Mouse (Mus musculus): ENCODE measurements around the gene Tro. TPM values are rescaled to one million over a fixed set of nuclear protein-coding genes. Genes with fewer than 3 reads are reported as not detected.
A peak's percentile ranks its signal among the peaks of the same experiment; 100 is the strongest.

Tro gene
- total RNA-seq (2021) = 100 to 1,000 TPM; 152 to 159 TPM
- long read RNA-seq, full-length matches to known transcripts = 36 of 114 reads
- long read RNA-seq, partial matches to known transcripts = 29 of 114 reads
- long read RNA-seq, other reads (novel, unspliced or antisense) = 49 of 114 reads

DNA sequence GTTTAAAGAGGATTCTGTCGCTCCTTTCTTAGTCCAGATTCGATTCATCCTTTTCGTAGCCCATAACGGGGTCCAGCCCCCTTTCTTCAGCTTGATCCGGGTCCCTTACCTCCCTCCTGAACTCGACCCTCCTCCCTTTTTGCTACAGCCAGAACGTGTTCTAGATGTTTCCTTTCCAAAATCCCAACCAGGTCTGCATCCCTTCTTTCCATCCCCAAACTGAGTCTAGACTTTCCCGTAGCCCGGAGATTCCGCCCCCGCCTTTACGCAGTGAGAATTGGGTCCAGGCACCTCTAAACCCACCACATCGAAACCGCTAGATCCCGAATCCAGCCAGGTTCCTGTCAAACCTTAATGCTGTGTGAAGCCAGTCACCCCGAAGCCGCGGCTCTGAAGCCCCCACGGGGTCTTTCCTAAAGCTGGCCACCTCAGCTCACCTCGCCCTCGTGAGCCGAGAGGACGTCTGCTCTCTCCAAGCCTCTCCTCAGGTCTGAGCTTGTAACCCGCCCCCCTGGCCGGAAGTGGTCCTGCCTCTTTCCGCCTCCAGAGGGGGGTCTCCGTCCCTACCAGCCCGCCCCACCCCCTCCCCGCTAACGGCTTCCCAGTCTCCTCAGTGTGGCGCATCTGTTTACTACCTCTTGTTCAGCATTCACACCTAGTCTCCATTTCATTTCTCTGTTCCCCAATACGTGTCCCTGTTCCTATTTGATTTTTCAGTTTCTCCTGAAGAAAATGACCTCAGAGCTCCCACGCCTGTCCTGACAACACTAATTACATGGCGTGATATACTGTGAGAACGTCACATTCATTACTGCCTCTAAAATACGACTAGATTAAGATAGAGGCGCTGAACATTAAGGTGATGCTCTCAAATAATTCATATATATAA lies at the start of gene Tro:
Gene Tro, minus strand, starts transcription at position 676 of the 889 bp plus-strand sequence.
- peak in 1 of 2 experiments; percentile 40 for DNase-seq (ENCODE audit: low spot score in 2 of 2)

DNA sequence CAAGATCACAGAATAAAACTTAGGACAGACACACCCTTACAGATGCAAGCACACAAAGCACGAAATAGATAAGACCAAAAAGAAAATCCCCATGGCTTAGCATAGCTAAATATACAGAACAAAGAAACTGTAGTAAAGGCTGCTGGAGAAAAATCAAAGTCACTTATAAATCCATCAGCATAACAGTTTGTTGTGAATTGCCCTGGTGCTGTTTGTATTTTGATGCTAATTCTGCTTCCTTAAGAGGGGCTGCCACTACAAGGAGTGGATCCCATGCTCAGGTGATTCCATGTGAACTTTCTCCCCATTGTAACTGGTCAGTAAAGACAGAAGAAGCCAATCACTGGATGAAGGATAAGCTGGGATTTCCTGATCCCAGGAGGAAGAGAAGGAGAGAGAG lies 20.1 kb upstream of the Tro start:
- DNase-seq (ENCODE audit: low spot score in 2 of 2) = no peak

DNA sequence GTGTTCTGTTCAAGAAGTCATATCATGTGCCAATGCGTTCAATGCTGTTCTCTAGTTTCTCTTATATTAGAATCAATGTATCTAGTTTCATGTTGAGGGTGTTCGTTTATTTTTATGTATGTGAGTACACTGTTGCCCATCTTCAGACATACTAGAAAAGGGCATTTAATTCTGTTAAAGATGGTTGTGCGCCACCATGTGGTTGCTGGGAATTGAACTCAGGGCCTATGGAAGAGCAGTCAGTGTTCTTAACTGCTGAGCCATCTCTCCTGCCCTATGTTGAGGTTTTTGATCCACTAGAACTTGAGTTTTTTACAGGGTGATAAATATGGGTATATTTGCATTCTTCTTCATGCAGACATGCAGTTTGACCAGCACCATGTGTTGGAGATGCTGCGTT lies 5.4 kb upstream of the Tro start:
- peak in 1 of 2 experiments; percentile 36 for DNase-seq (ENCODE audit: low spot score in 2 of 2)

- no peak for DNase-seq (ENCODE audit: low spot score in 2 of 2)
These were observed 375 bp upstream of the Tro start for GRCm38 (mm10) chrX:150657797-150658118.

DNA sequence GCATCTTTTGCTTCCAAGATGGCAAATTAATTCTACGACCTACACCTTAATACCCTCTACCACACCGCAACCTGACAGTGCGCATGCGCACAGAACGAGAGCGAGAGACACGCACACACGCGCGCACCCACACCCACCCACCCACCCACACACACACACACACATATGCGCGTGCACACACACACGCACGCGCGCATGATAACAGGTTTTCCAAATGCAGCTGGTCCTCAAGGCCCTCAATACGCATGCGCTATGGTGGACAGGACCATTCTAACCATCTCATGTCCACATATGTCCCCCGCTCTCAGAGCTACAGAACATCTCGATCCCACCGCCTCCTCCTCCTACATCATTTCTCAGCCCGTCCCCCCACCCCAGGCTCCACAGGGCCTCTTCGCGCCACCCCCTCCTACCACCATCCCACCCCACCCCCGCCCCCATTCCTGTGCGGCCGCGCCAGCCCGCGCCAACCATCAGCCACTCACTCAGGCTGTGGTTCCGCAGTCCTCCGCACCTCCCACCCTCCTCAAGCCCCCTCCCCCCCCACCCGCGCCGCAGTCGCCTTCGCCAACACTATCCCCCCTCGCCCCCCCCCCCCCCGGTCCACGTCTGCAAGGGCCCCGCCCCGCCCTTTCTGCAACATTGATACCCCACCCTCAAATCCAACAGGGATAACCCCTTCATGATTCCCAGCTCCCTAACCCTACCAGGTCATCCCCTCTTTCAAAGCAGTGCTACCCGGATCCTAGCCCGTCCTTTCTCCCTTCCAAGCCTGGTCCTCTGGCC lies 1.1 kb downstream of the Tro start:
- DNase-seq (ENCODE audit: low spot score in 2 of 2) = peak in 1 of 2 experiments; percentile 53

- DNase-seq (ENCODE audit: low spot score in 2 of 2) = no peak
These were observed 21.0 kb downstream of the Tro start for GRCm38 (mm10) chrX:150636421-150636820.

- no peak for DNase-seq (ENCODE audit: low spot score in 2 of 2)
These were observed 58.5 kb downstream of the Tro start for GRCm38 (mm10) chrX:150598882-150599281.

Other genes with a start within 250 kb of the Tro start
- gene Tmem29, start 198.4 kb downstream of the Tro start, total RNA-seq (2021) = 10 to 100 TPM; 34.1 to 39.0 TPM
- gene Alas2, start 110.2 kb downstream of the Tro start, total RNA-seq (2021) = 1 to 10 TPM; 3.4 to 5.4 TPM
- under 1 TPM; 0.84 to 0.92 TPM for gene Pfkfb1, start 69.4 kb downstream of the Tro start, total RNA-seq (2021)
- 10 to 100 TPM; 10.1 to 13.9 TPM for gene Apex2, start 67.7 kb downstream of the Tro start, total RNA-seq (2021)
- 10 to 100 TPM; 50.9 to 51.6 TPM for gene Maged2, start 156.8 kb upstream of the Tro start, total RNA-seq (2021)

All from layer of hippocampus, adult 18-20 months (tissue).